Mouse (Mus musculus) left cerebral cortex, postnatal 14 days (tissue): ENCODE measurements around the gene Ren1. TPM values are rescaled to one million over a fixed set of nuclear protein-coding genes. Genes with fewer than 3 reads are reported as not detected.
A peak's percentile ranks its signal among the peaks of the same experiment; 100 is the strongest.

Experiments
- DNase-seq, 2 experiments: peaks; one replicate each; pipeline ENCODE4 v3.0.0; 2021 to 2022; ENCODE audit warnings: low spot score in 2 of 2, mixed read lengths in 1 of 2
- intact Hi-C: fragments of 180-260 bp; cut with DNase I; formaldehyde crosslinking; loops from one replicate; pipeline ENCODE4 v1.15.1; 2025
- total RNA-seq, 2 experiments: library from RNA; stranded (reverse); gene quantifications; 2 replicates each; pipeline ENCODE4 v1.2.3; 2021

Gene Ren1
- total RNA-seq, 2 experiments from 2014 or later = not detected

DNA sequence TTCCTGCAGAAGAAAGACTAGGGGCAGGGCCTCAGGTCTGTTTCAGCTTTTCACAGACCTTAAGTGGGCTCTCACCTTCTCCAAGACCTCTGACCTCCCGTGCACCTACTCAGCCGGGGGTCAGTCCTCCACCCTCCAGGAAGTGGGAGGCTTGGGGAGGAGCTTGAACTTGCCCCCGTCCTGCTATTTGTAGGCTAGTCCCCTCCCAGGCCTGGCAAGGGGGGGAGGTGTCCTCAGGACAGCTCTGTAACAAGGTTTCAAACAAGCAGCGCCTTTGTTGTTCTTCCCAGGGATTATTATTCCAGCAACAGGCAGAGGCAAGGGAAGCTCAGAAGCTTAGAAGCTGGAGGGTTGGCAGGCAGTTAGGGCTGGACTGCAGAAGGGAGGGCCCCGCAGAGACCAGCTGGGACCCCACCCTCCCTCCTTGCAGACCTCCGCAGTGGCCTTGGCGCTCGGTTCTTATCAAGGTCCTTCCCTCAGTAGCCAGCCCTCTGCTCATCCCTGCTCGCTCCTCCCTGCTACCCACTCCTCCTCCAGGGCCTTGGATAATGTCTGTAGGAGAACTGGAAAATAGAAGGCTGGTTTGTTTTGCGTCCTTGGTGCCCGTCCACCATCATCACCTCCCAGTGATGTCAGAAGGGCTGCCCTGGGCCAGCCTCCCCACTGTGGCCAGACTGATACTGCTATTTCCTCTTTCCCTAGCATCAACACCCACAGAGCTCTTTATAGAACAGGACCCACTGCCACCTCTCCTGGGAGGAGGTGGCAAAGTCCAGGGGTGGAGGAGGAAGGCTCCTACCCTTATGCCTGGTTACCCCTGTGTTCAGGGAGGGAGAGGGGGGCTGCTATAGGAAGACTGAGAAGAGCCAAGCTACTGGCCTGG, 17.5 kb downstream of the Ren1 start:
- peak in 1 of 2 experiments; percentile 52 for DNase-seq
- intact Hi-C loops = no loop called here

DNA sequence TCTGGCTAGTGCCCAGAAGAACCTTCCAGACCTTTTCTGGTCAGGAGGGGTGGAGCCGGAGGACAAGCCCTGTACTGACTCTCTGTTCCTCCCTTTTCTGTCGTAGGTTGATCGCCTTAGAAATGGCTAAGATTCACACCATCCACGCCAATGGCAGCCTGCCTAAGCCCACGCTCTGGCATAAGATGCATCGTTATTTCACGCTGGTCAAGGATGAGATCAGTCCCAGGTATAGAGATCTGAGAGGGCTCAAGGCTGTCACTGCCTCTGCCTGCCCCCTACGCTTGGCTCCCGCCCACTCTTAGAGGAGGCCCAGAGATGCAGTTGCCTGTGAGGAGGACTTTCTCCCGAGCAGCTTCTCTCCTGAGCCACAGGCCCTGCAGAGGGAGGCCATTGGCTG, 18.3 kb downstream of the Ren1 start:
- peak; percentile 30 to 59 for DNase-seq
- intact Hi-C loops = no loop called here

DNA sequence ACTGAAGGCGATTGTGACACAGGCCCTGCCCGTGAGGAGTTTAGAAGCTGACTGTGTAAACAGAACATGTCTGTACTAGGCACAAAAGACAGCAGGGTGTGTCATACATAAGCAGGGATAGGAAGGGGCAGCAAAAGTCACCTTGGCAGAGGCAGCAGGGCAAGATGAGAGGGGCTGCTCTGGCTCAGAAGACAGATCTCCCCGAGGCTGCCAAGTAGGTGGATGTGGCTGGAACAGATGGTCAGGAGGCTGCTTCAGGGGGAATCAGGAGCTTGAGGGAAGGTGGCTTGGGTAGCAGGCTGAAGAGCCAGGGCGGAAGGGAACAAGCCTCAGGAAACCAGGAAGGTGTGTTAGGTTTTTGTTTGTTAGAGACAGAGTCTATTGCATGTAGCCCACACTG, 20.0 kb downstream of the Ren1 start:
- intact Hi-C loops = no loop called here
- DNase-seq = no peak

DNA sequence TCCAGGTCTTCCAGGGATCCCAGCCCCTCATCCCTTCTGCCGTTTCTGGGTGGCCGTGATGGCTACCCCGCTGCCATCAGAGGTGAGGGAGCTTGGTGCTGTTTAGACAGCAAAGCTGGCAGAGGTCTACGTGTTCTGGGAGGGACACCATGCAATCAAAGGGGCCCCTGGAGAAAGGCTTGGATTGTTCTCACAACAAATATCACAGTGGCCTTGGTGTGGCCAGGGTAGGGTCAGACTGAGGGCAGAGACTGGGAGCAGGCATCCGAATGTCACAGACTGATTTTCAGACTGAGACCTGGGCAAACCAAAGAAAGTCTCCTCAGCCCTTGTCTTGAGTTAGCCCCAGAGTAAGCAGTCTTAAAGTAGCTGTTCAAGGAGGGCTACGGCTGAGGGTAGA, 21.1 kb downstream of the Ren1 start:
- intact Hi-C loops = no loop called here
- DNase-seq = no peak

DNA sequence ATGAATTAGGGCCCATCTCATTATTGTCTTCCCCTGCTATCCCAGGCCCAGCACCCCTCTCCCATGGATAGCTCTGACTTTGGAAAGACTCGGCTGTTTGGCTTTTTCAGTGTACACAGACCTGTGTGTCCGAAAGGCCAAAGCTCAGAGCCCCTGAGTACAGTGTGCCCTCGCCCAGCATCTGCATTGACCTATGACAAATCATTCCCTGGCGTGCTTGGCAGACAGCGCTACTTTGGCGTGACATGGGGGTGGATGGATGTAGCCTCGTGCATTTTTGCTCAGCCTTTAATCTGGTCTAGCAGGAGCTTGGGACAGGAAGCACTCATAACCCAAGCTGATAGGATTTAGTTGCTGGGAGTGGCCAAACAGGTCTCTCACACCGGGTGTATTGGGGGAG, 21.8 kb downstream of the Ren1 start:
- intact Hi-C loops = no loop called here
- DNase-seq = no peak

DNA sequence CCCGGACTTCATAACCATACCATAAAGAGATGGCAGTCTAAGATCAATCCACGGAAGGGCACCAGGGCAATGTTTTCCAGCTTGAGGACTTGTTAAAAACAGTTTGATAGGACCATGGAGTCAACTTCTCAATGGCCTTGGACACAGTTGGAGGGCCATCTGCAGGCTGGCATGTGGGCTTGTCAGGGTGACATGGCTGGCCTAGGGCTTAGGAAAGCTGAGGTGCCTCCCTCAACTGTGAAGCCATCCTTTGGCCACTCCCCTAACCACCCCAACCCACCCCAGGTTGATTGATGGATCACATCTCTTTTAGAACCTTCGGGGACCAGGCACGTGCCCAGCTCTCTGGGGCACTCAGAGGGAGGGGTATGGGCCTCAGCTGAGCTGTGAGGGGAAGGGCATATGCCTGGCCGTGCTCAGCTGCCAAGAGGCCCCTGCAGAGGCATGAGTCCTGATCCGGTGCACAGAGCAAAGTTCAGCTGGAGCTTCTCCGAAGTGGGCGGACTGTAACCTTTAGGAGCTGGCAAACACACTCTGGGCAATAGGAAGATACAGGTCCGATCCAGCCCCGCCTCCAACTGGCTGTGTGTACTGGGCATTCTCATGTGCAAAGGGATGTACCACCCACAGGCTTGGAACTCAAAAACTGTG, 25.5 kb downstream of the Ren1 start:
- DNase-seq = no peak
- intact Hi-C loops = no loop called here

DNA sequence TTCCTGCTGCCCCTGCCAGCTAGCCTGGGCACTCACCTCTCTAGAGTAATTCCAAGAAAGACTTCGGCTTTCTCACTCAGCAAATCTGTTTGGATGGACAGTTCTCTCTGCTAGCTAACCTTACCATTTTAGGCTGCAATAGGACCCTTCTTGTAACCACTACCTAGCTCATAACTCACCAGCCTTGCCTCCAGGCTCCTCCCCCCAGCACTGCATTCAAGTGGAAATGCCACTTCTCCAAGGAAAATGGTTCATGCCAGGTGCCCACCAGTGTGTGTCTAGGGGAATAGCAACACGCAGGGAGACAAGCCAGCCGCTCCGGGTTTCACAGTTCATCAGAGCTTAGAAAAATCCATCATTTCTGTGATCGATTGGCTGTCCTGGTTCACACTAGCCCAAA, 27.2 kb downstream of the Ren1 start:
- no peak for DNase-seq
- intact Hi-C loops = no loop called here

DNA sequence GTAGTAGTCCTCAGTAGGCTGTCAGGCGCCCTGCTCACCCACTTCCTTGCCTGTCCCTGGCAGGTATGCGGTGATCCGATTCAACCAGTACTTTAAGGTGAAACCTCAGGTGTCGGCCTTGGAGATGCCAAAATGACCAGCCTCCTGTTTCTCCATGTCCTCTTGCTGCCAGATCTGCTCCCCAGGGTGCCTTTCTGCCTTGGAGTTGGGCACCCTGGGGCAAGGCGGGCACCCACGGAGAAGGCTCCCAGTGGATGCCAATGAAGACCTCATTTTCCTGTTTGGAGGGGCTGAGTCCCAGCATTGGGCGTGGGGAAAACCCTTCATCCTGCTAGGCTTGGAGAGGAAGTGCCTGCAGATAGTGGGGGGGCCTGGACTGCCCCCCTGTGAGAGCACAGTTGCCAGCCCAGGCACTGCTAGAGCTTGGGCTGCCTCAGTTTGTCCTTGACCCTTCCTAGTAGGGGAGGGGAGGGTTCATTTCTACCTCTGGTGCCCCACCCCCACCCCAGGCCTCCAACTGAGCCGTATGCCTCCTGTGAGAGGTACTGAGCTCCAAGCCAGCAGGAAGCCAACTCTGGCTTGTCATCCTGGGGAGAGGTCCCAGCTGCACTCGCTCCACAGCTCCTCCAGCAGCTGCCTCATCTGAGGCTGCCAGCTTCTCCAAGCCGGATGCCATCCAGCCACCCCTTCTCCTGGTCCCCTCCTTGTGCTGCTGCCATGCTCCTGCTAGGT, 29.1 kb downstream of the Ren1 start:
- no peak for DNase-seq
- intact Hi-C loops = no loop called here

DNA sequence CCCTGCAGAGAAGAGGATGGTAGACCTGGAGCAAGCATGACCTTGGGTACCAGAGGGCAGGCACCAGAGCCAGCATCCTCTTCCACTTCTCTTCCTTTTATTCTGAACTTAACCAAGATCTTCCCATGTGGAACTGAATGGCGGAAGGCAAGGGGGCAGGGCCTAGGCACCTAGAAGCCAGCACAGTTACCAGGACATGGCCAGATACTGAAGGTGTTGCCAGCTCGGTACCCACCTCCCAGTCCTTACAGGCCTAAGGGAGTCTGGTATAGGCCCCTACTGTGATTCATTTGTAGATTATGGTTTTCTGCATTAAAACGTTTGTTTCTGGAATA, 29.6 kb downstream of the Ren1 start:
- DNase-seq = no peak
- intact Hi-C loops = loop anchor here (2.0 to 5.0 kb wide), 2 partner anchors 217 to 231 kb away; partner anchors contain the start of gene Snrpe

DNA sequence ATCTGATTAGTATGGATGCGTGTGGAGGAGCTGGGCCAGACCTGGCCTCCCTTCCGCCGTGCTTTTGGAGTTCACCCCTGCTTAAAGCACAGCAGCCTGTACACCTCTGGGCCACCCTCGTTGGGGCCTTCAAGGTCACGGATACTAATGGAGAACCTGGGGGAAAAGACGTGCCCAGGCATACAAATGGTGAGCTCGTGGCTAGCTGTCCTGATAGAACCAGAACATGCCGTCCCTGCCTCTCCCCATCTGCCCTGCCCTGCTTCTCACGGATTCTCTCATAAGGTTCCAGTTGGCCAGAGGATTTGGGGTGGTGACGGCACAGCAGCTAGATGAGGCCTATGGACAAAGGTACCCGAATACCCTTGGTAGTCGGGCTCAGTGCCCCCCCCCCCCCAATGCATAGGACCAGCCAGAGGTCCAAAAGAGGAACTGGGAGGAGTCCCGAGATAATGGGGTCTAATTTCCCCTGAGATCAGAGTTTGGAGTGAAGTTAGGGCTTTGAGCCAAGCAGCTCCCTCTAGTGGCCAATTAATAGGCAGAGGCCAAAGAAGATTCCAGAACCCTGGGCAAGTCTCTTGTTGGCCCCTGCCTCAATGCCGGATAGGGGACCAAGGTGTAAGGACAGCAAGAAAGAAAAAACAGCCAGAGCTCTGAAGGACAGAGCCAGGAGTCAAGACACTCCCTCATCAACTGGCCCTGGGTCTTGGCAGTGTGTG, 30.2 kb downstream of the Ren1 start:
- intact Hi-C loops = loop anchor here (2.0 to 5.0 kb wide), 2 partner anchors 217 to 230 kb away; partner anchors contain the start of gene Snrpe

DNA sequence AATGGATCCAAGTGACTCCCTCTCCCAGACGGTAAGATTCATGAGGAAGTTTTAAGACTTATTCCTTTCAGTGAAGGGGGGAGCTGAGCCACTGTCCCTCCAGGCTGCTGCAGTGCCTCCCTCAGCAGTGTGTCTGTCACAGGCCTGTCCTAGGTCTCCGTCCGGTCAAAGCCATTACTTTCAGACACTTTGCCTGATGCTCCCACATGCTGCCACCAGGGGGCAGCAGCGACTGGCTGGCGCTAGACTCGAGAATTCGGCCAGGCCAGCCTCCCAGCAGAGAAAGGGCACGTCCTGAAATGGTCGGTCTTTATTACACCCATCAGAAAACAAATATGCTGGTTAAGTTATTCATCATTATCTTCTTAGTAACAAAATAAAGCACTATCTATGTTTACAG, 31.7 kb downstream of the Ren1 start:
- intact Hi-C loops = loop anchor here (5.0 kb wide), 1 partner anchor 215 kb away; no protein-coding TSS in a partner anchor
- no peak for DNase-seq

More for the DNA sequence above, 30.2 kb downstream of the Ren1 start:
- DNase-seq = no peak

DNA sequence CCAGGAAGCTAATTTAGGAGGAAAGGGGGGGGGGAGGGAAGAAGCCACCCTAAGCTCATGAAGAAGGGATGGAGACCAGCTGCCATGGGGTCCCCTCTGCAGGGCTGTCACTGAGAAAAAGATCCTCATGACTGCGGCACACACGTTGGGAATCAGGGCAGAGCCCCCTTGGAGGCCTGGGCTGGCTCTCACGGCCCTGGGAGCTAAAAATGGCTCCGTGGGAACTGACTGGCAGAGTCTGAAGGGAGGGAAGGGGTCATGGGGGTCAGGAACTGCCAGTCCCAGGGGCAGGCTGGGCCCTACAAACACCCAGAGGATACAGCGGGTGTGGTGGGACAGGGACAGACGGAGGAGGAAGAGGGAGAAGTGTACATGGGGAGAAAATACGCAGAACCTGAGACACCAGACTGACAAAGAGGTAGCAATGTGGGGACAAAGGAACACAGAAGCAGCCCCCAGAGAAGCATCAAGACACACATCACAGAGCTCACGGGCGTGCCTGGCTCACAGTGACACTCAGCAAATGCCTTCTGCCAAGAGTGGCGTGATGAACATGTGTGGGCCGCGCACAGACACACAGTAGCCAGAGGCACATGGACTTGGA, 32.3 kb downstream of the Ren1 start:
- no peak for DNase-seq
- intact Hi-C loops = loop anchor here (5.0 kb wide), 1 partner anchor 215 kb away; no protein-coding TSS in a partner anchor

DNA sequence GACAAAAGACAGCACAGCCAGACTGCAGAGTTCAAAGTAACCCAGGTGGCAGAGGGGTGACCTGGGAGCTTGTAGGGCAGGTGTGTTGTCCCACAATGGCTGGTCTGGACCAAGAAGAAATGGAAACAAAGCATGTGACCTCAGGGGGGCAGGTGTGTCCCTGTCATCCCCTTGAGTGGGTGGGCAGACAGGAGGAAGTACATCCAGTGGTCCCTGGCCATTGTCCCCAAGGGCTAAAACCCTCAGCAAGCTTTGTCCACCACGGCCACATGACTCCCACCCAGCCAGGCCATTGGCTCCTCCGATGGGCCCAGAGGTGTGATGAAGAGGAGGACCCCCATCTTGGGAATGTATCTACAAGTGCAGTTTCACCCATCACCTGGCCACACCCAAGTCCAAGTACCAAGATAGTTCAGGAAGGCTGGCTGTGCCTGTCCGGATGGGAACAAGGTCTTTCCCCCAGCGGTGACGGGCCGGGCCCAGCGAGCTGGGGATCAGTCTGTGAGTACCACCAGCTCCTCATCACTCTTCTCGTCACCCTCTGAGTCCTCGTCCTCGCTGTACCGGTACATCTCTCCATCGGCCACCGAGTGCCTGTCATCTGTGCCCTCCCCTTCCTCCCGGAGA, 33.0 kb downstream of the Ren1 start:
- no peak for DNase-seq
- intact Hi-C loops = loop anchor here (5.0 kb wide), 1 partner anchor 214 kb away; no protein-coding TSS in a partner anchor

DNA sequence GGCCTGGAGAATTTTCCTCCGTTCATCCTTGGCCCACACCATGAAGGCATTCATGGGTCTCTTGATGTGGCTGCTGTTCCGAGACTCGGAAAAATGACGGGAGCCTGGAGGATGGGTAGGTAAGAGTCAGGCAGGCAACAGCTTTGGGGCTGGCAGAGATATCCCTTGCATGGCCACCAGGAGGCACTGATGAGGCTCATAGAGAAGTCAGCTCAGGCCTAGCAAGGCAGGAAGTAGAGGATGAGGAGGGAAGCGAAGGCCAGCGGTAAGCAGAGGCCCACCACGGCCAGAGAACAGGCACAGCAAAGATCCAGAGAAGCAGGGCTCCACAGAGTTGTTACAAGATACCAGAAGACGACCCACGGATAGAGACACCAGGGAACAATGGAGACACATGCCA, 35.2 kb downstream of the Ren1 start:
- intact Hi-C loops = loop anchor here (5.0 kb wide), 2 partner anchors 37 to 107 kb away; partner anchors contain the start of gene Sox13
- DNase-seq = peak; percentile 67 to 72

DNA sequence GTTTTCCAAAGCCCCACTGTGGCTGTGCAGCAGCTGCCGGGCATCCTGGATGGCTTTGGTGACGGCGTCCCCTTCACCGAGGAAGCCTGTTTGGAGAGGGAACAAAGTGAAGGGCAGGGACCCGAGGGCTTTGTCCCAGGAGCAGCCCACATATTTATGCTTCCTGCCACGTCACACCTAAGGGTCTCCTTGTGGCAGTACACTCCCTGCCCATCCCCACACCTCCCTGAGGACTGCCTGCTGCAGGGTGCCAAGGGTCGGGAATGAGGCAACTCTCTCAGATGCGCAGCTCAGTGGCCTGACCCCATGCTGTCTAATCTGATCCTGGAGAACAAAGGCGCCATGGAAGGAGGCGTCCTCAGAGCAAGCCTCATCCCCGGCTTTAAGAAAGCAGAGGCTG, 35.9 kb downstream of the Ren1 start:
- intact Hi-C loops = loop anchor here (5.0 kb wide), 2 partner anchors 36 to 106 kb away; partner anchors contain the start of gene Sox13
- DNase-seq = no peak

DNA sequence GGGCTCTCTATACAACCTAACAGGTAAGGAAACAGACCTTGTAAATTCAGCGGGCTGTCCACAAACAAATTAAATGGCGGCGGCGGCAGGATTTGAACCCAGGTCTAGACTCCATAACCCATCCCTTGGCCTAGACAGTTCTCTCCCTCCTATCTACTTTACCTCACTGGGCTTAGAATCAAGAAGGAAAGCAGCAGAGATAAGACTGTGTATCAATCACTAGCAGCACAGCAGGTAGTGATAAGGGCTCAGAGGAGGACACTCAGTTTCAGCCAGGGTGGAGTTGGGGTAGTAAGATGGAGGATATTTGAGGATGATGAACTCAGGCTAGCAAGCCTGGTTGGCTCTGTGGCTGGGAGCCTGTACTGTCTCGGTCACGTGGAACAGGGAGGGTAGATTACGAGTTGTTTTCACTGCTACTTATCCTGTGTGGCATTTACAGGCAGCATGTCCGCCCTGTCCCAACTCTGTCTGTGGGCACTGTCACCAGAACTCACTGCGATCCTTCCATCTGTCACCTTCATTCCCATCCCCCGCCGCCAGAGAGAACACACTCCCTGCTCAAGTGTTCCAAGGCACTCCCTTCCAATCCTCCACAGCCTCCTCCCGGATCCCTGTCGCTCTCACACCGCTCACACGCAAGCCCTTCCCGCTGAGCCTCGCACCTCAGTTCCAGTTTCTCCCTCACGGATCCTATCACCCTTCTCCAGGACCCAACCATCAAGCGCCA, 37.4 kb downstream of the Ren1 start:
- intact Hi-C loops = loop anchor here (5.0 kb wide), 2 partner anchors 35 to 105 kb away; partner anchors contain the start of gene Sox13
- DNase-seq = no peak

DNA sequence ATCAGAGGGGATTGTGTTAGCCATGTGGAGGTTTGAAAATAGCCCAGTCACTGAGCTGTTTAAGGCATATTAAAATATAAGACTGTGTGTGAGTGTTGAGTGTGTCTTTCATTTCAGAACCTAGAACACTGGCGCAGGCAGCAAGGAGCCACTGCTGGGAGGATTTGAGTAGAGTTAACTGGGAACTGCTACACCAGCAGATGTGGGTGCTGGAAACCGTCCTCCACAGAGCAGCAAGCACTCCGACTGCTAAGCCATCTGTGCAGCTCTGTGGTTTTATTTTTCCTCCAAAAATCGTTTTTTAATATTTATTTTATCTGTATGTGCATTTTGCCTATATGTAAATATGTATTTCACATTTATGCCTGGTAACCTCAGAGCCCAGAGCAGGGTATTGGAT, 44.4 kb downstream of the Ren1 start:
- intact Hi-C loops = no loop called here
- no peak for DNase-seq

DNA sequence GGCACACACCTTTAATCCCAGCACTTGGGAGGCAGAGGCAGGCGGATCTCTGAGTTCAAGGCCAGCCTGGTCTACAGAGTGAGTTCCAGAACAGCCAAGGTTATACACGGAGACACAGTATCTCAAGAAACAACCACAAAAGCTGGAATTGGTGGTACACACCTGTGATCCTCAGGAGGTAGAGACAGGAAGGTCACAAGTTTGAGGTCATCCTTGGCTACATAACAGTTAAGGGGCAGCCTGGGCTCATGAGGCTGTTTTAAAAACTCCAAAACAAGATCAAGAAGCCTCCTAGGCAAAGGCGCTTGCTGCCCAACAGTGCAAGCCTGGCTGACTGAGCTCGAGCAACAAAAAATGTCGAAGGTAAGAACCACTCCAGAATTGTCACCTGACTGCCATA, 46.4 kb downstream of the Ren1 start:
- intact Hi-C loops = no loop called here
- DNase-seq = no peak
